Mouse (Mus musculus) lung, adult 2 months (tissue): Measurements from ENCODE around the gene Faap20. TPM values are rescaled to one million over a fixed set of nuclear protein-coding genes. Genes with fewer than 3 reads are reported as not detected.

Source experiments
- DNase-seq: peaks from one replicate; pipeline ENCODE4 v3.0.0; 2022
- H3K4me1 ChIP-seq: fragments of 200-500 bp; 2 replicates; pipeline ENCODE4 v1.6.1; 2011; ENCODE audit warnings: low read length; ENCODE audit not compliant: control insufficient read depth, insufficient read depth
- H3K4me3 ChIP-seq: fragments of 200-500 bp; replicated peaks from 2 replicates; pipeline ENCODE3; 2011; ENCODE audit warnings: low read depth, mild to moderate bottlenecking, control low read depth, low read length; ENCODE audit errors: extremely low read depth
- CTCF ChIP-seq: fragments of 200-500 bp; IDR thresholded peaks from 2 replicates; pipeline ENCODE4 v1.5.1; 2011; ENCODE audit warnings: mild to moderate bottlenecking, low read length, control low read depth; ENCODE audit not compliant: insufficient read depth
- POLR2A ChIP-seq: fragments of 200-500 bp; IDR thresholded peaks from 2 replicates; pipeline ENCODE4 v1.6.1; 2011; ENCODE audit warnings: low read depth, mild to moderate bottlenecking, control low read depth, low read length, borderline replicate concordance; ENCODE audit errors: extremely low read depth
- WGBS: fragments of 180-500 bp; shearing (Covaris S2); methylation state at CpG from one replicate; pipeline ENCODE4 v1.1.7; 2018; 5-methylcytosine and 5-hydroxymethylcytosine counted together
- polyA plus RNA-seq: library from polyadenylated mRNA; depleted of rRNA; stranded (reverse); fragments of >200 nt; gene quantifications from 2 replicates; pipeline ENCODE4 v1.2.3, GENCODE M21; 2012; rRNA removed

Gene Faap20
- polyA plus RNA-seq, 1 experiment = 59.3 TPM

GRCm38 (mm10) chr4:155304508-155305096, 55.0 kb downstream of the Faap20 start:
- H3K4me1 ChIP-seq = peaks cover 3% of the 10 kb centered on the region
- H3K4me3 ChIP-seq = no peak overlapping the region
- 73% methylated on average over 7 of the region's 7 CpGs for WGBS
- DNase-seq = no peak
- TF ChIP-seq POLR2A = no peak
- no peak for TF ChIP-seq CTCF

- WGBS = 70% methylated on average over 8 of the region's 8 CpGs
- Histone ChIP-seq H3K4me3 (no peak overlapping the region), H3K4me1 (peaks cover 3% of the 10 kb centered on the region)
- no peak for TF ChIP-seq POLR2A
- no peak for DNase-seq
Measured at GRCm38 (mm10) chr4:155305531-155306031, 56.0 kb downstream of the Faap20 start.

Other genes with a start within 250 kb of the Faap20 start
- gene Plch2, start 193.0 kb upstream of the Faap20 start, polyA plus RNA-seq = 15.1 and 23.9 TPM in 2 replicates
- 20.8 and 23.7 TPM in 2 replicates for gene Pex10, start 182.8 kb upstream of the Faap20 start, polyA plus RNA-seq
- 76.1 and 85.9 TPM in 2 replicates for gene Rer1, start 163.4 kb upstream of the Faap20 start, polyA plus RNA-seq
- gene Morn1, start 163.2 kb upstream of the Faap20 start, polyA plus RNA-seq = 14.2 and 15.5 TPM in 2 replicates
- 105 and 115 TPM in 2 replicates for gene Ski, start 27.2 kb upstream of the Faap20 start, polyA plus RNA-seq
- gene Prkcz, start 111.6 kb downstream of the Faap20 start, polyA plus RNA-seq = 33.1 and 38.1 TPM in 2 replicates
- gene Gabrd, start 148.3 kb downstream of the Faap20 start, polyA plus RNA-seq = 0.52 and 1.4 TPM in 2 replicates
- 7.4 and 10.1 TPM in 2 replicates for gene Cfap74, start 159.4 kb downstream of the Faap20 start, polyA plus RNA-seq
- 3.5 and 5.2 TPM in 2 replicates for gene Tmem52, start 219.3 kb downstream of the Faap20 start, polyA plus RNA-seq
- gene Gnb1, start 241.6 kb downstream of the Faap20 start, polyA plus RNA-seq = 683 and 872 TPM in 2 replicates